Mouse (Mus musculus) spleen, postnatal 0 days (tissue): ENCODE results near the gene Acp6. TPM values are rescaled to one million over a fixed set of nuclear protein-coding genes. Genes with fewer than 3 reads are reported as not detected.

Experiments
- polyA plus RNA-seq: library from polyadenylated mRNA; unstranded; fragments of >200 nt; fragmentation: Nextera tagmentation; extraction: Ambion mirVana; gene quantifications from 2 replicates; pipeline ENCODE4 v1.2.1, GENCODE M21; 2015

Gene Acp6
- polyA plus RNA-seq = 20.9 and 22.8 TPM in 2 replicates

GRCm38 (mm10) chr3:97158611-97159508 is at the start of gene Acp6:
Gene Acp6, plus strand, starts transcription at chr3:97158777.

Other genes starting within 250 kb of the Acp6 start
- gene Gja8, start 232.8 kb upstream of the Acp6 start, polyA plus RNA-seq = not detected in 2 replicates
- gene Bcl9, start 139.1 kb downstream of the Acp6 start, polyA plus RNA-seq = 12.1 and 13.3 TPM in 2 replicates